Mouse (Mus musculus): ENCODE results near the gene Gli3.

GRCm38 (mm10) chr13:15617423-15617822, 154.4 kb downstream of the Gli3 start:
- no peak for TF ChIP-seq POLR2A (IDR thresholded peaks at IDR 0.05; ENCODE audit: borderline replicate concordance, extremely low read depth, insufficient read depth, insufficient read length, poor library complexity, severe bottlenecking)
- TF ChIP-seq CTCF (IDR thresholded peaks at IDR 0.05; ENCODE audit: borderline replicate concordance, extremely low read depth, insufficient read depth, insufficient read length) = no peak
